Mouse (Mus musculus): Measurements from ENCODE around the gene Rgs10. TPM values are rescaled to one million over a fixed set of nuclear protein-coding genes. Genes with fewer than 3 reads are reported as not detected.

Gene Rgs10
- 21.0 and 21.6 TPM in 2 replicates for polyA plus RNA-seq (2012; rRNA removed)

DNA sequence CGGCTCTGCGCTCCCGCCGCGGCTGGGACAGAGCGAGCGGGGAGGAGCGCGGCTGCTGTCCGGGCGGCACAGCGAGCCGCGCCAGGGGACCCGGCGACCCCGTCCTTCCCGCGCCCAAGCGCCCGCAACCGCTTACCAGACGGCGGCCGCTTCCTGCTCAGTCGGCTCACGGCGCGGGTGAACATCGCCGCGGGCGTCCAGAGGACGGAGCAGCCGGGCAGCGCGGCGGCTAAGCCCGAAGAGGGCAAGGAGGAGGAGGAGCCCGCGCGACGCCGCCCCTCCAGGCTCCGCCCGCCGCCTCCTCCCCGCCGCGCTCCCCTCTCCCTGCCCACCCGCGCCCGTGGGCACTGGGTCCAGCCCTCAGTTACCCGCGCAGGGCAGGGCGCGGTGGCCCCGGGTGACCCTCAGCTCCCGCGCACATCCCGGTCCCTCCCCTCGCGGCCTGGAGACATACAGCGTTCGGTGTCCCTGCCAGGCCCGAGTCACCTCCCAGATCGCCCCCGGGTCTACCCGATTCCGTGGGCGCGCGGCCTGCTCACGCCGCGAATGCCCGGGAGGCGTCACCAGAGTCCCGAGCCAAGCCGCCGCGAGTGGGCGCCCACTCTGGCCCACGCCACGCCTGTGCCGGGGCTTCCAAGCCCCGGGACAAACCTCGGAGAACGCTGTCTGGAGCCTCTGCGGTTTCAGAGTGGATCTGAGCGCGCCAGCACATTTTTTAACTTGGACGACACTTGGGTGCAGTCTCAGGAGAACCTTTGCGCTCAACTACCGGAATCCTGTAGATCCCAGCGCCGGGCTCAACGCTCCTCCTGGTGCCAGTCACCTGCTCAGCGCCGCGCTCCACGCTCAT, at the start of gene Rgs10:
Gene Rgs10, minus strand, starts transcription at position 829 of the 850 bp plus-strand sequence.

GRCm38 (mm10) chr7:128461285-128462215, 43.0 kb upstream of the Rgs10 start, which contains the start of gene Tial1:
Gene Tial1 (minus strand): TSS chr7:128461717.

Other genes with a start within 250 kb of the Rgs10 start
- 0.60 and 0.66 TPM in 2 replicates for gene Cox6a2, start 212.4 kb downstream of the Rgs10 start, polyA plus RNA-seq (2012; rRNA removed)
- gene Armc5, start 181.4 kb downstream of the Rgs10 start, polyA plus RNA-seq (2012; rRNA removed): 3.8 and 4.2 TPM in 2 replicates
- 0.86 and 0.96 TPM in 2 replicates for gene 9130023H24Rik, start 180.7 kb downstream of the Rgs10 start, polyA plus RNA-seq (2012; rRNA removed)
- 5.0 and 5.9 TPM in 2 replicates for gene Tgfb1i1, start 171.9 kb downstream of the Rgs10 start, polyA plus RNA-seq (2012; rRNA removed)
- 0.58 and 0.63 TPM in 2 replicates for gene Slc5a2, start 153.1 kb downstream of the Rgs10 start, polyA plus RNA-seq (2012; rRNA removed)
- gene BC017158, start 120.6 kb downstream of the Rgs10 start, polyA plus RNA-seq (2012; rRNA removed): 17.0 and 18.5 TPM in 2 replicates
- 46.3 and 53.5 TPM in 2 replicates for gene Tial1, start 43.0 kb upstream of the Rgs10 start, polyA plus RNA-seq (2012; rRNA removed)
- 3.3 and 3.5 TPM in 2 replicates for gene Bag3, start 104.9 kb upstream of the Rgs10 start, polyA plus RNA-seq (2012; rRNA removed)
- gene Inpp5f, start 192.6 kb upstream of the Rgs10 start, polyA plus RNA-seq (2012; rRNA removed): 5.5 and 6.0 TPM in 2 replicates

Data from liver, embryonic 18 days (tissue).